Mouse (Mus musculus) liver, embryonic 14.5 days (tissue): ENCODE results near the gene Scarb2. TPM values are rescaled to one million over a fixed set of nuclear protein-coding genes. Genes with fewer than 3 reads are reported as not detected.

Experiments used
- ATAC-seq: fragments of 200-750 bp; cut with Nextera tagmentation; 2 replicates; pipeline ENCODE4 v1.8.0; 2017; ENCODE audit warnings: moderate number of reproducible peaks, mild to moderate bottlenecking, moderate library complexity; ENCODE audit not compliant: insufficient read depth
- DNase-seq, 3 experiments: peaks; one replicate each; pipeline ENCODE4 v3.0.0-alpha.2; 2012 to 2013; ENCODE audit warnings: low read depth in 3 of 3, low spot score in 3 of 3
- H3K27ac ChIP-seq: fragments of 300-500 bp; sonication (generic); 2 replicates; pipeline ENCODE4 v1.5.1; 2014; ENCODE audit warnings: moderate library complexity, mild to moderate bottlenecking, control low read depth, inconsistent platforms
- H3K27me3 ChIP-seq: fragments of 300-500 bp; sonication (generic); 2 replicates; pipeline ENCODE4 v1.6.1; 2014; ENCODE audit warnings: mild to moderate bottlenecking, low read length, moderate library complexity; ENCODE audit not compliant: control insufficient read depth, insufficient read depth
- H3K36me3 ChIP-seq: fragments of 300-500 bp; sonication (generic); replicated peaks from 2 replicates; pipeline ENCODE4 v1.6.1; 2014; ENCODE audit warnings: low read depth; ENCODE audit not compliant: control insufficient read depth, insufficient read depth
- H3K4me1 ChIP-seq, 2 experiments: fragments of 200-500 bp in 1 of 2; fragments of 300-500 bp in 1 of 2; sonication (generic) in 1 of 2; replicated peaks; 2 replicates each; pipeline ENCODE4 v1.6.1; 2012 to 2014; ENCODE audit warnings: antibody characterized with exemption in 1 of 2, inconsistent platforms in 1 of 2, low read length in 1 of 2; ENCODE audit not compliant: control insufficient read depth in 2 of 2, insufficient read depth in 2 of 2
- H3K4me2 ChIP-seq: fragments of 300-500 bp; sonication (generic); 2 replicates; pipeline ENCODE4 v1.6.1; 2014; ENCODE audit warnings: low read depth, mild to moderate bottlenecking, control low read depth, moderate library complexity
- H3K4me3 ChIP-seq, 2 experiments: fragments of 200-500 bp in 1 of 2; fragments of 300-500 bp in 1 of 2; sonication (generic) in 1 of 2; 2 replicates each; pipeline ENCODE4 v1.5.1; 2012 to 2014; ENCODE audit warnings: low read depth in 2 of 2, low read length in 2 of 2, mild to moderate bottlenecking in 2 of 2, control low read depth in 1 of 2, inconsistent platforms in 1 of 2, moderate library complexity in 1 of 2; ENCODE audit not compliant: insufficient read depth in 1 of 2
- H3K9ac ChIP-seq: fragments of 300-500 bp; sonication (generic); replicated peaks from 2 replicates; pipeline ENCODE4 v1.6.1; 2014; ENCODE audit warnings: mild to moderate bottlenecking, control low read depth, moderate library complexity
- H3K9me3 ChIP-seq: fragments of 300-500 bp; sonication (generic); 2 replicates; pipeline ENCODE4 v1.6.1; 2016; ENCODE audit warnings: low read length, mixed read lengths; ENCODE audit not compliant: control insufficient read depth
- CTCF ChIP-seq: IDR thresholded peaks from 2 replicates; pipeline ENCODE4 v1.5.1; 2016; ENCODE audit warnings: antibody characterized with exemption, low read depth, control low read depth
- EP300 ChIP-seq: IDR thresholded peaks from 2 replicates; pipeline ENCODE4 v1.6.1; 2016; ENCODE audit warnings: antibody characterized with exemption, low read depth
- WGBS: fragments of 180-500 bp; shearing (Covaris S2); extraction: QIAGEN DNeasy Blood & Tissue Kit; methylation state at CpG from one replicate; pipeline ENCODE4 v1.1.7; 2014; ENCODE audit not compliant: insufficient replicate concordance; 5-methylcytosine and 5-hydroxymethylcytosine counted together
- polyA plus RNA-seq, 2 experiments: library from polyadenylated mRNA; depleted of rRNA in 1 of 2; stranded (reverse) in 1 of 2; unstranded in 1 of 2; fragments of >200 nt; fragmentation: Nextera tagmentation in 1 of 2; extraction: Ambion mirVana in 1 of 2; gene quantifications; 2 replicates each; pipeline versions ENCODE4 v1.2.1 to v1.2.3; 2012 to 2014

The Scarb2 gene
- polyA plus RNA-seq, 2 experiments, result 5.2 to 5.7 TPM

GRCm38 (mm10) chr5:92489503-92489902 is 17.1 kb downstream of the Scarb2 start:
- H3K27ac ChIP-seq, result no peak overlapping the region
- H3K27me3 ChIP-seq, result no peaks in the 10 kb centered on the region
- no peaks in the 10 kb centered on the region for H3K36me3 ChIP-seq
- 8% methylated on average over 4 of the region's 4 CpGs for WGBS
- DNase-seq (no peak), ATAC-seq (peak; percentile 67; the same call in 1 of the 2 replicates)
- no peak overlapping the region for H3K9ac ChIP-seq
- peak overlapping the region; percentile 13; the same call in 1 of the 2 replicates for H3K4me2 ChIP-seq
- no peak overlapping the region for H3K4me3 ChIP-seq
- TF ChIP-seq CTCF (no peak), EP300 (no peak)
- H3K9me3 ChIP-seq, result no peaks in the 10 kb centered on the region
- H3K4me1 ChIP-seq, result peaks cover 5 to 18% of the 10 kb centered on the region in 2 experiments

- no peak overlapping the region; the same call in 1 of the 2 replicates for H3K27ac ChIP-seq
- 57% methylated on average over 7 of the region's 7 CpGs for WGBS
- H3K9ac ChIP-seq, result no peak overlapping the region
- DNase-seq (no peak), ATAC-seq (no peak)
- TF ChIP-seq EP300, result no peak
- no peak for TF ChIP-seq CTCF
- no peak overlapping the region for H3K4me3 ChIP-seq
- peaks cover 1% of the 10 kb centered on the region; the same call in 1 of the 2 replicates for H3K36me3 ChIP-seq
- no peaks in the 10 kb centered on the region for H3K27me3 ChIP-seq
- peaks cover 5 to 18% of the 10 kb centered on the region in 2 experiments for H3K4me1 ChIP-seq
- no peaks in the 10 kb centered on the region for H3K9me3 ChIP-seq
- H3K4me2 ChIP-seq, result no peak overlapping the region
These were observed 17.7 kb downstream of the Scarb2 start for GRCm38 (mm10) chr5:92488961-92489360.

- TF ChIP-seq EP300 (no peak), CTCF (no peak)
- H3K27me3 ChIP-seq, result no peaks in the 10 kb centered on the region
- no peak overlapping the region for H3K9ac ChIP-seq
- H3K4me3 ChIP-seq, result no peak overlapping the region
- H3K9me3 ChIP-seq, result no peaks in the 10 kb centered on the region
- H3K4me1 ChIP-seq, result peaks cover 5 to 18% of the 10 kb centered on the region in 2 experiments
- no peak for DNase-seq
- no peak overlapping the region for H3K27ac ChIP-seq
- H3K36me3 ChIP-seq, result peaks cover 2% of the 10 kb centered on the region; the same call in 1 of the 2 replicates
- WGBS, result 43% methylated on average over 3 of the region's 3 CpGs
- no peak overlapping the region for H3K4me2 ChIP-seq
- no peak for ATAC-seq
These were observed 18.2 kb downstream of the Scarb2 start for GRCm38 (mm10) chr5:92488408-92488807.

GRCm38 (mm10) chr5:92486758-92487157 is 19.9 kb downstream of the Scarb2 start:
- no peak overlapping the region for H3K27ac ChIP-seq
- no peaks in the 10 kb centered on the region for H3K27me3 ChIP-seq
- H3K9ac ChIP-seq, result no peak overlapping the region
- ATAC-seq (no peak), DNase-seq (no peak)
- no peaks in the 10 kb centered on the region for H3K9me3 ChIP-seq
- H3K4me1 ChIP-seq, result peaks cover 5 to 18% of the 10 kb centered on the region in 2 experiments
- no peak overlapping the region for H3K4me3 ChIP-seq
- no peak overlapping the region for H3K4me2 ChIP-seq
- H3K36me3 ChIP-seq, result peaks cover 2% of the 10 kb centered on the region; the same call in 1 of the 2 replicates
- TF ChIP-seq CTCF (no peak), EP300 (no peak)
- 73% methylated on average over 3 of the region's 3 CpGs for WGBS

GRCm38 (mm10) chr5:92484880-92485279 is 21.8 kb downstream of the Scarb2 start:
- no peak for DNase-seq
- Histone ChIP-seq H3K4me2 (no peak overlapping the region), H3K27ac (no peak overlapping the region), H3K4me1 (peaks cover 5 to 12% of the 10 kb centered on the region in 2 experiments; a peak in 3 of 4 replicates), H3K4me3 (no peak overlapping the region), H3K27me3 (no peaks in the 10 kb centered on the region), H3K36me3 (peaks cover 2% of the 10 kb centered on the region; the same call in 1 of the 2 replicates), H3K9ac (no peak overlapping the region), H3K9me3 (no peaks in the 10 kb centered on the region)
- 30% methylated on average over 7 of the region's 7 CpGs for WGBS
- no peak for ATAC-seq
- no peak for TF ChIP-seq CTCF
- no peak for TF ChIP-seq EP300
